Mouse (Mus musculus) forebrain, embryonic 13.5 days (tissue): ENCODE results near the gene Eif5b. TPM values are rescaled to one million over a fixed set of nuclear protein-coding genes. Genes with fewer than 3 reads are reported as not detected.

Experiments
- ATAC-seq: fragments of 200-750 bp; cut with Nextera tagmentation; 2 replicates; pipeline ENCODE4 v1.8.0; 2017
- H3K27ac ChIP-seq: fragments of 300-500 bp; sonication (generic); 2 replicates; pipeline ENCODE4 v1.5.1; 2015; ENCODE audit warnings: inconsistent platforms, mild to moderate bottlenecking, moderate library complexity
- H3K27me3 ChIP-seq: fragments of 300-500 bp; sonication (generic); 2 replicates; pipeline ENCODE4 v1.6.1; 2015; ENCODE audit warnings: mild to moderate bottlenecking, inconsistent platforms
- H3K36me3 ChIP-seq: fragments of 300-500 bp; sonication (generic); 2 replicates; pipeline ENCODE4 v1.6.1; 2015; ENCODE audit warnings: mild to moderate bottlenecking, inconsistent platforms; ENCODE audit not compliant: poor library complexity, severe bottlenecking
- H3K4me1 ChIP-seq: fragments of 300-500 bp; sonication (generic); 2 replicates; pipeline ENCODE4 v1.6.1; 2015; ENCODE audit warnings: inconsistent platforms
- H3K4me2 ChIP-seq: fragments of 300-500 bp; sonication (generic); 2 replicates; pipeline ENCODE4 v1.6.1; 2015; ENCODE audit warnings: inconsistent platforms, mild to moderate bottlenecking, moderate library complexity
- H3K4me3 ChIP-seq: fragments of 300-500 bp; sonication (generic); 2 replicates; pipeline ENCODE4 v1.5.1; 2015; ENCODE audit warnings: mild to moderate bottlenecking, inconsistent platforms
- H3K9ac ChIP-seq: fragments of 300-500 bp; sonication (generic); 2 replicates; pipeline ENCODE4 v1.6.1; 2015; ENCODE audit warnings: mild to moderate bottlenecking, inconsistent platforms
- H3K9me3 ChIP-seq: fragments of 300-500 bp; sonication (generic); replicated peaks from 2 replicates; pipeline ENCODE4 v1.6.1; 2016; ENCODE audit warnings: inconsistent platforms
- WGBS: fragments of 180-500 bp; shearing (Covaris S2); methylation state at CpG from one replicate; pipeline ENCODE4 v1.1.7; 2015; 5-methylcytosine and 5-hydroxymethylcytosine counted together
- polyA plus RNA-seq: library from polyadenylated mRNA; unstranded; fragments of >200 nt; fragmentation: Nextera tagmentation; extraction: Ambion mirVana; gene quantifications from 2 replicates; pipeline ENCODE4 v1.2.1, GENCODE M21; 2015

Eif5b gene
- polyA plus RNA-seq, 1 experiment from 2014 or later = 28.9 TPM

DNA sequence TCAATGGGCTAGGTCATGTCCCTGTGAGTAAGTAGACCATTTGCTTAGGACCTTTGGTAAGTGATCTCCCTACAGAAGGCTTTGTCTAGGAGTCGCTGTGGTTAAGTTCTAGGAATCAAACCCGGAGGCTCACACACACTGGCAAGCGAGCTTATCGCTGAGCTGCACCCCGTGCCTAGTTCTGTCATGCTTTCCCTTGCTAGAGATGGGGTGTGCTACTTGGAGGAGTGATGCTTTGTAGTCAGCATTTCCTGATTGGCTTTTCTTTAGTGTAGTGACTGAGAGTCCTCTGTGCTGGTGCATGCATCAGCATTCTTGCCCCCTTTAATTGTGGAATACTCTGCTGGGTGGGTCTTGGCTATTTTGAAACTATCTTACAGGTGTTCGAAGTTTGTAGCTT lies 13.8 kb downstream of the Eif5b start:
- no peak for ATAC-seq
- no peaks in the 10 kb centered on the region for H3K4me1 ChIP-seq
- H3K27me3 ChIP-seq = no peaks in the 10 kb centered on the region
- H3K27ac ChIP-seq = no peak overlapping the region
- no peak overlapping the region for H3K4me3 ChIP-seq
- H3K4me2 ChIP-seq = no peak overlapping the region
- no peaks in the 10 kb centered on the region for H3K9me3 ChIP-seq
- 81% methylated on average over 6 of the region's 6 CpGs for WGBS
- no peak overlapping the region for H3K9ac ChIP-seq
- H3K36me3 ChIP-seq = no peaks in the 10 kb centered on the region

DNA sequence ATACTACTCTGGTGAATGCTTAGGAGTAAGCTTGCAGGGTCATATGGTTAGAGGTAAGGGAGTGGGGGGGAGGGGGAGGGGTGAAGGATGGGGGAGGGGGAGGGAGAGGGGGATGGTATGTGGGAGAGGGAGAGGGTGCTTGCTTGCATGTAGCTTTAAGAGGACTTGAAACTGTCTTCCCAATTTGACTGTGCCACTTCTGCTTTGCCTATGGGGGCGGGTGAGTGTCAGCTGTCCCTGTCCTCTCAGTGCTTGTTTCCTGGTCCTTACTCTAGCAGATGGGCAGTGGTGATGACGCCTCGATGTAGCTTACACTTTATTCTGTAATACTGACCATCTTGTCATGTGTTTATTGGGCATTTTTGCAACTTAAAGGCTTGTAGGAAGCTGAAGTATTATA lies 14.3 kb downstream of the Eif5b start:
- no peak for ATAC-seq
- H3K4me2 ChIP-seq = no peak overlapping the region

DNA sequence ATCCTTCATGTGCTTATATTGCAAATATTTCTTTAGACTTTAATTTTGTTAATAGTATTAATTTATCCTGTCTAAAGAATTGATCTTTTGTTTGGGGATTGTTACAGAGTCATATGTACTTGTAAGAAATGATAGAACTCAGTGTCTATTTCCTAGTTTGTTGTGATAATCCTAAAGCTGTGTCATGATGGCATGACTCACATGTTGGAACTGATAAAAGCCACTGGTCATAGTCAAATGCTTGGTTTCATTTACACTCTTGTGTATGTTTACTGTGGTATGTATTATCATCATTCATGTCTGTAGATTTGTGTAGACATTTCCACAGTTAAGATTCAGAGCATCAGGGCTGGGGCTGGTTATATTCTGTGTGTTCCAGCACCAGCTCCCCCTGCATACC lies 14.7 kb downstream of the Eif5b start:
- Histone ChIP-seq H3K4me2 (no peak overlapping the region), H3K9ac (no peak overlapping the region), H3K4me1 (no peaks in the 10 kb centered on the region), H3K9me3 (no peaks in the 10 kb centered on the region), H3K27ac (no peak overlapping the region), H3K4me3 (no peak overlapping the region), H3K27me3 (no peaks in the 10 kb centered on the region), H3K36me3 (no peaks in the 10 kb centered on the region)
- no peak for ATAC-seq

More for the DNA sequence above, 14.3 kb downstream of the Eif5b start:
- WGBS = 87% methylated on average over 3 of the region's 3 CpGs
- no peak overlapping the region for H3K27ac ChIP-seq
- H3K4me3 ChIP-seq = no peak overlapping the region
- H3K9ac ChIP-seq = no peak overlapping the region
- H3K4me1 ChIP-seq = no peaks in the 10 kb centered on the region
- no peaks in the 10 kb centered on the region for H3K36me3 ChIP-seq
- H3K9me3 ChIP-seq = no peaks in the 10 kb centered on the region
- no peaks in the 10 kb centered on the region for H3K27me3 ChIP-seq

DNA sequence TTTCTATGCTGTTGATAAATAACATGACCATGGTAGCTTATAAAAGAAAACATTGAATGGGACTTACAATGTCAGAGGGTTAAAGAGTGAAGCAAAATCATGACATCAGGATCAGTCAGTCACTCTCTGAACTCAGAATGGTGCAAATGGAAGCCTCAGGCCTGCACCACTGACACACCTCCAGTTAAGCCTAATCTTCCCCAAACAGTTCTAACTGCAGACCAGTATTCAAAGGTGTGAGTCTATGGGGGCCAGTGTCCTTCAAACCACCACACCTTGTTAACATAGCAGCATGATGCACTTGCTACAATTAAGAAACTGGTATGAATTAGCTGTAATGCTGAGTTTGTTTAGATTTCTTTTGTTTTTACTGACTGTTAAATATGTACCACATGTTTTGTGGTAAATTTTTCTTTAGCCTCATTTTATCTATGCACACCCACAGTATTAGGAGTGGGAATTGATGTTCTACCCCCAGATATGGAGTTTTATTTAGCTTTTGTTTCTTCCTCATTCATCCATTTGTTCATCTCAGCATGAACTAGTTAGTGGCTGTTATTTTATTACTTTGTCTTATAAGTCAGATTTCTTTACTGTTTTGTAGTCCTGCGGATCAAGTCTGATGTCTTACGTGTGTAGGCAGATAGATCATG lies 16.9 kb downstream of the Eif5b start:
- Histone ChIP-seq H3K4me3 (no peak overlapping the region), H3K4me1 (no peaks in the 10 kb centered on the region), H3K36me3 (peaks cover 19% of the 10 kb centered on the region), H3K27me3 (no peaks in the 10 kb centered on the region), H3K27ac (no peak overlapping the region), H3K9me3 (no peaks in the 10 kb centered on the region), H3K9ac (no peak overlapping the region), H3K4me2 (no peak overlapping the region)
- 98% methylated on average over 2 of the region's 2 CpGs for WGBS
- no peak for ATAC-seq

DNA sequence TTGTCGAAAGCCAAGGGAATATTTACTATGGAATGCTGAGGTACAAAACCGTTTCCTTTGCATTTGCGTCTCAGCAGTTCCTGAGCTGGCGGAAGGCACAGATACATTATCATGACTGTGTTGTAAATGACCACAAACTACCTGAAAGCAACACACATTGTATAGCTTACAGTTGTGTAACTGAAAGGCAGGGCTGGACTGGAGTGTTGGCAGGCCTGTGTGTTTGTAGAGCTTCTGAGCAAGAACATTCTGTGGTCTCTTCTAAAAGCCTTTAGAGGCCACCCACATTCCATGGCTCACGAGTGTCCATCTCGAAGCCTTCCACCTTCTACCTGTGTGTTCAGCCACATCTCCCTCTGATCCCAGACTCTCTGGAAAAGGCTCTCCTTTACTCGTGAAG lies 29.5 kb downstream of the Eif5b start:
- Histone ChIP-seq H3K27ac (no peak overlapping the region), H3K4me3 (no peak overlapping the region), H3K9me3 (no peaks in the 10 kb centered on the region), H3K27me3 (no peaks in the 10 kb centered on the region), H3K4me2 (no peak overlapping the region), H3K9ac (no peak overlapping the region), H3K36me3 (peaks cover 40% of the 10 kb centered on the region), H3K4me1 (no peaks in the 10 kb centered on the region)
- no peak for ATAC-seq
- 94% methylated on average over 7 of the region's 7 CpGs for WGBS

DNA sequence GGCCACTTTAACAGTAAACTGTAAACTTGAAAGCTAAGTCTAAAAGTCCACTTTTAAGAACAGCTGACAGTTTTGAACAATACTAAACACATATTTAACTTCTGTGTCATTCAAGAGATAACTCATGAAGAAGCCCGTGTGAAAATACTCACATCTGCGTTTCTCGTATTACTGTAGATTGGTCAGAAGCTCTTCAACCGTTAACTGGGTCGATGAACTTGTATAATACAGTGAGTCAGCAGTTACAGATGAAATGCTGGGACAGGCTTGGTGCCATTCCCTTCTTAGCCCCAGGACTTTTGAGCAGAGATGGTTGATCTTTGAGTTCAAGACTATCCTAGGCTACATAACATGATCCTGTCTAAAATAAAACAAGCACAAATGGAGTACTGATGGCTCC lies 33.6 kb downstream of the Eif5b start:
- Histone ChIP-seq H3K4me1 (no peaks in the 10 kb centered on the region), H3K9ac (no peak overlapping the region), H3K9me3 (no peaks in the 10 kb centered on the region), H3K36me3 (peaks cover 46% of the 10 kb centered on the region), H3K27me3 (no peaks in the 10 kb centered on the region), H3K27ac (no peak overlapping the region), H3K4me2 (no peak overlapping the region), H3K4me3 (no peak overlapping the region)
- no peak for ATAC-seq
- WGBS = 96% methylated on average over 5 of the region's 5 CpGs

DNA sequence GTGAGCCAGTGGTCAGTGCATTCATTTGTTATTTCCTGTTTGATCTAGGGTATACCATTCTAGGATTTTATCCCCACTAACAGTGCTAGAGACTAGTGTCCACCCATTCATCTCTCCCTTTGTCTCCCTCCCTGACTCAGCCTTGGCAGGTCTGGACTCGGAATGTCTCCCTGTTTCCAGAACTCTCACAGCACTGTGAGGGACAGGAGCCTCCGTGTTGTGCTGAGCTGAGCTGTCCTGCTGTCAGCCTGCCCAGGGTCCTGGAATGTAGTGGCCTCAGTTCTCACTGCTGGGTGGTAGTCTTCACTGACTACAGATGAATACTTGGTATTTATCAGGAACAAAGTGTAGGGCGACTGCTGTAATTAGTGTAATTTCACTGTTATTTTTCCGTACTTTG lies 37.7 kb downstream of the Eif5b start:
- no peak for ATAC-seq
- Histone ChIP-seq H3K27ac (no peak overlapping the region), H3K4me1 (no peaks in the 10 kb centered on the region), H3K4me2 (no peak overlapping the region), H3K9ac (no peak overlapping the region), H3K9me3 (no peaks in the 10 kb centered on the region), H3K4me3 (no peak overlapping the region), H3K36me3 (peaks cover 74% of the 10 kb centered on the region), H3K27me3 (no peaks in the 10 kb centered on the region)
- WGBS = 92% methylated on average over 4 of the region's 4 CpGs

DNA sequence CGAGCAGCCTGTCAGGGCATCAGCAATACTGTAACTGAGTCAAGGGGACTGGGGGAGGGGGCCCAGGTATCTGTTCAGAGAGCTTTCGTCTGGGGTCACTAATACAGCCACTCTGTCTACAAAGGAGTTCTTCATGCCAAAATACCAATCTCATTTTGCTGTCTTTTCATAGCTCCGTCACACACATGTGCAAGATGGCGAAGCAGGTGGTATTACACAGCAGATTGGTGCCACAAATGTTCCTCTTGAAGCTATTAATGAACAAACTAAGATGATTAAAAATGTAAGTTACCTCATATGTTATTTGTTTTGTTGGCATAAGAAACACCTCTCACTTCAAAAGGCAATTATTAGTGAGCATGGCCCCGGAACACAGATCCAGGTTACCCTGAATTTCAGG lies 39.6 kb downstream of the Eif5b start:
- Histone ChIP-seq H3K4me3 (no peak overlapping the region), H3K4me2 (no peak overlapping the region), H3K27ac (no peak overlapping the region), H3K27me3 (no peaks in the 10 kb centered on the region), H3K9ac (no peak overlapping the region), H3K4me1 (no peaks in the 10 kb centered on the region), H3K9me3 (no peaks in the 10 kb centered on the region; the same call in 1 of the 2 replicates), H3K36me3 (peaks cover 83% of the 10 kb centered on the region)
- ATAC-seq = no peak
- 93% methylated on average over 5 of the region's 5 CpGs for WGBS

DNA sequence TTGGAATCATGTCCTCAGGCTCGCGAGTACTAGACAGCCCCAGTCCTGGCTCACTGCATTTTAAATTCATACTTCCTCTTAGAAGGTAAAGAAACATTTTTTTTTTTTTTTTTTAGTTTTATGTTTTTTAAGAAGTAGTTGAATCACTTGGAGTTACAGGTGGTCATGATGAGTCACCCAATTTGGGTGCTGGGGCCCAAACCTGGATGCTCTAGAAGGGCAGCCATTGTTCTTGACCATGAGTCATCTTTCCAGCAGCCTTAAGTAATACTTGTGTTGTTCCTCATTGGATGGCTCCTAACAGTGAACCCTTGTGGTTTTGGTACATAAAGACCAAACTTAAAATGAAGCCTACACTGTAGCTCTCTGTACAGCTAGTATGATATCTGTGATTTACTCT lies 41.1 kb downstream of the Eif5b start:
- Histone ChIP-seq H3K9me3 (no peaks in the 10 kb centered on the region; the same call in 1 of the 2 replicates), H3K4me2 (no peak overlapping the region), H3K9ac (no peak overlapping the region), H3K36me3 (peaks cover 77% of the 10 kb centered on the region), H3K4me3 (no peak overlapping the region), H3K27me3 (no peaks in the 10 kb centered on the region), H3K4me1 (no peaks in the 10 kb centered on the region), H3K27ac (no peak overlapping the region)
- ATAC-seq = no peak
- 91% methylated on average over 2 of the region's 2 CpGs for WGBS

DNA sequence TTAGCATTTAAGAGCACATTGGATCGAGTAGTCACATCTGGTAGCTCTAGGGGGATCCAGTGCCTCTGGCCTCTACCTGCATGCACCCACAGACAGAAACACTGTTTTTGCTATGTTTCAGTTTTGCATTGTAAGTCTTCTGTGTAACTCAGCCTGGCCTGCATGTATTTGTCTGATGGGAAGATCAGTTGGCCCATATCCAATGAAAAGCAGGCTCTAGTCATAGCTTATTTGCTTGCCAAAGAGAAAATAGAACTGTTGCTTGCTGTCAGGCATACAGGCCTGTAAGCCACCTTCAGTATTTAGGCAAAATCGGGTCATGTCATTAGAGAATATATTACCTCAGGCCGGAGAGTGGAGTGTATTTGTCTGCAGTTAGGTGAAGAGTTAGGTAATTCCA lies 50.3 kb downstream of the Eif5b start:
- H3K9me3 ChIP-seq = no peaks in the 10 kb centered on the region
- no peak overlapping the region for H3K4me3 ChIP-seq
- H3K9ac ChIP-seq = no peak overlapping the region
- H3K36me3 ChIP-seq = peaks cover 88% of the 10 kb centered on the region
- H3K27ac ChIP-seq = no peak overlapping the region
- H3K4me2 ChIP-seq = no peak overlapping the region
- H3K4me1 ChIP-seq = no peaks in the 10 kb centered on the region
- WGBS = 90% methylated on average over 3 of the region's 3 CpGs
- no peak for ATAC-seq
- no peaks in the 10 kb centered on the region for H3K27me3 ChIP-seq

DNA sequence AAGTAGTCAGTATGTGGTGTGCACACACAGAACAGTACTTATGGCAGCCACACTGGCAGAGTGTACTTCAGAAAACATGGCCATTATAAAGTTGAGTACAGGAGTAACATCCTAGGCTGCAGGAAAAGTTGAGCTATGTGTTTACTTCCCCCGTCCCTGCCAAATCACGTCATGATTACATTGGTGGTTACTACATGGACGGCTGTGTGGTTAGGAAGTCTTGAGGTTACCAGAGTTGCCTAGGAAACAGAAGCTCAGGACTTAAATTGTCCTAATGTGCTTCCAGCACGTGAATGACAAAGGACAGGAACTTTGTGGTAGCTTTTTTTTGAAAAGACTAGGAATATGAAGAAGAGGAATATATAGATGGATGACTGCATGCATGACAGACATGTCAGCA lies 51.8 kb downstream of the Eif5b start:
- Histone ChIP-seq H3K36me3 (peaks cover 96% of the 10 kb centered on the region), H3K4me1 (no peaks in the 10 kb centered on the region), H3K4me2 (no peak overlapping the region), H3K27ac (no peak overlapping the region), H3K9me3 (no peaks in the 10 kb centered on the region), H3K4me3 (no peak overlapping the region), H3K9ac (no peak overlapping the region), H3K27me3 (no peaks in the 10 kb centered on the region)
- 74% methylated on average over 4 of the region's 4 CpGs for WGBS
- no peak for ATAC-seq

DNA sequence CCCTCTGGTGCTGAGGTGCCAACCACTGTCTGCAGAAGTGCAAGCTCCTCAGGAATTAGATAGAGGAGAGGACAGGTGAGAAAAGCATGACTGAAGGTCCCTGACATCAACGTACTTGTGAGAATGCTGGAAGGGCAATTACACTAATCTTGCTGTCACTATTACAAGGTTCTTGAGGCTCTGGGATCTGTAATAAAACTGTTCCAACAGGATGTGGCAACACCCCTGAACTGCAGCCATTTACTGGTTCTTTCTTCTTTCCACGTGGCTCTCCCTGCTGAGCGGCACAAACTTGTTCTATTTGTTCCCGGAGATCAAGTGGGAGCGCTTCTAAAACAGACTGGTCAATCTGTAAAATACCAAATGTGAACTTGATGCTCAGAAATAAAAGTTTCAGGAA lies 57.4 kb downstream of the Eif5b start:
- no peaks in the 10 kb centered on the region for H3K9me3 ChIP-seq
- no peak overlapping the region for H3K9ac ChIP-seq
- no peak overlapping the region for H3K27ac ChIP-seq
- H3K4me3 ChIP-seq = no peak overlapping the region
- no peak overlapping the region for H3K4me2 ChIP-seq
- no peak for ATAC-seq
- no peaks in the 10 kb centered on the region for H3K4me1 ChIP-seq
- H3K36me3 ChIP-seq = peaks cover 90% of the 10 kb centered on the region
- no peaks in the 10 kb centered on the region for H3K27me3 ChIP-seq
- WGBS = 88% methylated on average over 5 of the region's 5 CpGs

DNA sequence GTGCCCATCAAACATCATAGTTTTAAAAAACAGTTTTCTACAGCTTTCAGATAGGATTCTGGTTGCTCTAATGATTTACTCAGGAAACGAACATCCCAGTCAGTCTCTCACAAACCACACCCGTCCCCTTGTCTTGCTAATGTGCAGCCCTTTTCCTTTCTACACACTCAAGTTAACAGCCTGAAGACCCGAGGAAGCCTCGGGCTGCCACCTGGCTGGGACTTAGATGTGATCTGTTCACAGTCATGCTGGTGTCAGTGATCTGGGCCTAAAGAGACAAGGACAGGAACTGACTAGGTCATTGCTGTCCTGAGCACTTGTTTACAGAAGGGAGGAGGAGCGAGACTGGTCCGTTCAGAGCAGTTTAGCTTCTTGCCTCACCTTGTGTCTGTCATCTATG lies 60.6 kb downstream of the Eif5b start:
- H3K4me1 ChIP-seq = no peaks in the 10 kb centered on the region
- no peak for ATAC-seq
- no peak overlapping the region for H3K9ac ChIP-seq
- H3K4me2 ChIP-seq = no peak overlapping the region
- peaks cover 84% of the 10 kb centered on the region for H3K36me3 ChIP-seq
- WGBS = 86% methylated on average over 6 of the region's 6 CpGs
- H3K27ac ChIP-seq = no peak overlapping the region
- no peaks in the 10 kb centered on the region for H3K27me3 ChIP-seq
- H3K4me3 ChIP-seq = no peak overlapping the region
- no peaks in the 10 kb centered on the region for H3K9me3 ChIP-seq
